Mouse (Mus musculus) v-Abl transformed pro-B cells (cell line): ENCODE measurements around the gene Ndufs2.

ENCODE experiments used
- in situ Hi-C, 2 experiments: fragments of 400-800 bp; cut with MboI; formaldehyde crosslinking; loops; one replicate each; pipeline ENCODE4 v1.15.1; 2025; ENCODE audit not compliant: unreplicated experiment in 2 of 2

Gene Ndufs2

GRCm38 (mm10) chr1:171221281-171222193 lies 29.7 kb downstream of the Ndufs2 start:
- in situ Hi-C loops: loop anchor here (5.0 to 10.0 kb wide), 5 partner anchors 54 to 327 kb away; no protein-coding TSS in a partner anchor

- in situ Hi-C loops: loop anchor here (5.0 to 10.0 kb wide), 5 partner anchors 54 to 326 kb away; no protein-coding TSS in a partner anchor
These were observed 30.3 kb downstream of the Ndufs2 start for GRCm38 (mm10) chr1:171220871-171221270.

GRCm38 (mm10) chr1:171216241-171216955 lies 34.8 kb downstream of the Ndufs2 start:
- in situ Hi-C loops: no loop called here

GRCm38 (mm10) chr1:171213801-171214496 lies 37.2 kb downstream of the Ndufs2 start, which contains the start of gene Nr1i3:
Nr1i3 (plus strand) TSS chr1:171213970.
- in situ Hi-C loops: no loop called here

- in situ Hi-C loops: no loop called here
These were observed 38.3 kb downstream of the Ndufs2 start for GRCm38 (mm10) chr1:171212854-171213253.

GRCm38 (mm10) chr1:171209409-171209808 lies 41.8 kb downstream of the Ndufs2 start:
- in situ Hi-C loops: no loop called here

GRCm38 (mm10) chr1:171205704-171206493 lies 45.3 kb downstream of the Ndufs2 start:
- in situ Hi-C loops: no loop called here

- in situ Hi-C loops: no loop called here
These were observed 46.9 kb downstream of the Ndufs2 start for GRCm38 (mm10) chr1:171204249-171204644.

GRCm38 (mm10) chr1:171203471-171204248 lies 47.5 kb downstream of the Ndufs2 start:
- in situ Hi-C loops: no loop called here

- in situ Hi-C loops: no loop called here
These were observed 50.4 kb downstream of the Ndufs2 start for GRCm38 (mm10) chr1:171200769-171201168.

- in situ Hi-C loops: no loop called here
These were observed 51.7 kb downstream of the Ndufs2 start for GRCm38 (mm10) chr1:171199532-171199931.

- in situ Hi-C loops: no loop called here
These were observed 55.2 kb downstream of the Ndufs2 start, which contains the start of gene Pcp4l1 for GRCm38 (mm10) chr1:171195887-171196397. Pcp4l1 (minus strand) TSS chr1:171196268.

- in situ Hi-C loops: no loop called here
These were observed 56.0 kb downstream of the Ndufs2 start for GRCm38 (mm10) chr1:171195046-171195822.

GRCm38 (mm10) chr1:171193911-171194830 lies 57.0 kb downstream of the Ndufs2 start:
- in situ Hi-C loops: no loop called here

GRCm38 (mm10) chr1:171193093-171193840 lies 57.9 kb downstream of the Ndufs2 start:
- in situ Hi-C loops: no loop called here

GRCm38 (mm10) chr1:171192283-171192682 lies 58.9 kb downstream of the Ndufs2 start:
- in situ Hi-C loops: no loop called here
